Mouse (Mus musculus) cerebellum, adult 2 months (tissue): Measurements from ENCODE around the gene Nipal1.

Experiments used
- CTCF ChIP-seq: fragments of 200-500 bp; IDR thresholded peaks from 2 replicates; pipeline ENCODE4 v1.5.1; 2011; ENCODE audit warnings: low read depth, mild to moderate bottlenecking, control low read depth, low read length, moderate library complexity, borderline replicate concordance; ENCODE audit not compliant: insufficient read depth
- POLR2A ChIP-seq: fragments of 200-500 bp; IDR thresholded peaks from 2 replicates; pipeline ENCODE4 v1.6.1; 2011; ENCODE audit warnings: low read length, control low read depth, borderline replicate concordance; ENCODE audit not compliant: insufficient read depth

GRCm38 (mm10) chr5:72647958-72648595, 482 bp downstream of the Nipal1 start:
- TF ChIP-seq POLR2A (no peak), CTCF (no peak)
